Mouse (Mus musculus) spleen, adult 10 weeks (tissue): Measurements from ENCODE around the gene Pgap1. TPM values are rescaled to one million over a fixed set of nuclear protein-coding genes. Genes with fewer than 3 reads are reported as not detected.

Experiments
- polyA plus RNA-seq: library from polyadenylated mRNA; stranded (reverse); fragments of 350-450 nt; fragmentation: Illumina TruSeq; extraction: RNeasy Lipid Tissue Mini Kit (QIAGEN cat#74804); gene quantifications from one replicate; pipeline ENCODE4 v1.2.3, GENCODE M21; 2015; ENCODE audit warnings: low replicate concordance; ENCODE audit not compliant: insufficient read depth

Pgap1 gene
- 37.7 TPM for polyA plus RNA-seq

GRCm38 (mm10) chr1:54557301-54558229 lies at the start of gene Pgap1:
Gene Pgap1 (minus strand): TSS chr1:54557684.

GRCm38 (mm10) chr1:54438340-54439079 lies 119.0 kb downstream of the Pgap1 start, which contains the start of gene Gtf3c3:
Gene Gtf3c3 (minus strand): TSS chr1:54438971.

Other genes with a start within 250 kb of the Pgap1 start
- 16.2 TPM for gene Gtf3c3, start 118.7 kb downstream of the Pgap1 start, polyA plus RNA-seq